Mouse (Mus musculus) lung, postnatal 0 days (tissue): ENCODE results near the gene Pycr1. TPM values are rescaled to one million over a fixed set of nuclear protein-coding genes. Genes with fewer than 3 reads are reported as not detected.
A peak's percentile ranks its signal among the peaks of the same experiment; 100 is the strongest.

Experiments
- ATAC-seq: fragments of 200-750 bp; cut with Nextera tagmentation; 2 replicates; pipeline ENCODE4 v1.8.0; 2017; ENCODE audit warnings: moderate library complexity
- DNase-seq: peaks from one replicate; pipeline ENCODE4 v3.0.0-alpha.2; 2016; ENCODE audit warnings: low spot score
- H3K27ac ChIP-seq: fragments of 300-500 bp; sonication (generic); 2 replicates; pipeline ENCODE4 v1.5.1; 2014; ENCODE audit warnings: antibody characterized with exemption, mild to moderate bottlenecking, low read length, mixed read lengths
- H3K27me3 ChIP-seq: fragments of 300-500 bp; sonication (generic); replicated peaks from 2 replicates; pipeline ENCODE4 v1.6.1; 2014; ENCODE audit warnings: low read length, mixed read lengths; ENCODE audit not compliant: insufficient read depth
- H3K36me3 ChIP-seq: fragments of 300-500 bp; sonication (generic); 2 replicates; pipeline ENCODE4 v1.6.1; 2014; ENCODE audit warnings: low read length, mixed read lengths; ENCODE audit not compliant: insufficient read depth
- H3K4me1 ChIP-seq: fragments of 300-500 bp; sonication (generic); 2 replicates; pipeline ENCODE4 v1.6.1; 2014; ENCODE audit warnings: antibody characterized with exemption, low read depth, low read length, mixed read lengths; ENCODE audit not compliant: insufficient read depth
- H3K4me2 ChIP-seq: fragments of 300-500 bp; sonication (generic); replicated peaks from 2 replicates; pipeline ENCODE4 v1.6.1; 2014; ENCODE audit warnings: low read depth, mild to moderate bottlenecking, low read length, moderate library complexity, mixed read lengths
- H3K4me3 ChIP-seq: fragments of 300-500 bp; sonication (generic); 2 replicates; pipeline ENCODE4 v1.5.1; 2014; ENCODE audit warnings: low read depth, low read length
- H3K9ac ChIP-seq: fragments of 300-500 bp; sonication (generic); replicated peaks from 2 replicates; pipeline ENCODE4 v1.6.1; 2014; ENCODE audit warnings: low read depth, mild to moderate bottlenecking
- H3K9me3 ChIP-seq: fragments of 300-500 bp; sonication (generic); 2 replicates; pipeline ENCODE4 v1.6.1; 2016; ENCODE audit warnings: low read length, mixed read lengths
- CTCF ChIP-seq: IDR thresholded peaks from 2 replicates; pipeline ENCODE4 v1.5.1; 2016; ENCODE audit warnings: antibody characterized with exemption, mild to moderate bottlenecking
- EP300 ChIP-seq: IDR thresholded peaks from 2 replicates; pipeline ENCODE4 v1.6.1; 2016; ENCODE audit warnings: antibody characterized with exemption, mild to moderate bottlenecking, control low read depth
- WGBS: fragments of 180-500 bp; shearing (Covaris S2); extraction: QIAGEN DNeasy Blood & Tissue Kit; methylation state at CpG from one replicate; pipeline ENCODE4 v1.1.7; 2014; 5-methylcytosine and 5-hydroxymethylcytosine counted together
- polyA plus RNA-seq: library from polyadenylated mRNA; unstranded; fragments of >200 nt; fragmentation: Nextera tagmentation; extraction: Ambion mirVana; gene quantifications from 2 replicates; pipeline ENCODE4 v1.2.1, GENCODE M21; 2015

Pycr1 gene
- polyA plus RNA-seq, 1 experiment from 2014 or later = 7.1 TPM

DNA sequence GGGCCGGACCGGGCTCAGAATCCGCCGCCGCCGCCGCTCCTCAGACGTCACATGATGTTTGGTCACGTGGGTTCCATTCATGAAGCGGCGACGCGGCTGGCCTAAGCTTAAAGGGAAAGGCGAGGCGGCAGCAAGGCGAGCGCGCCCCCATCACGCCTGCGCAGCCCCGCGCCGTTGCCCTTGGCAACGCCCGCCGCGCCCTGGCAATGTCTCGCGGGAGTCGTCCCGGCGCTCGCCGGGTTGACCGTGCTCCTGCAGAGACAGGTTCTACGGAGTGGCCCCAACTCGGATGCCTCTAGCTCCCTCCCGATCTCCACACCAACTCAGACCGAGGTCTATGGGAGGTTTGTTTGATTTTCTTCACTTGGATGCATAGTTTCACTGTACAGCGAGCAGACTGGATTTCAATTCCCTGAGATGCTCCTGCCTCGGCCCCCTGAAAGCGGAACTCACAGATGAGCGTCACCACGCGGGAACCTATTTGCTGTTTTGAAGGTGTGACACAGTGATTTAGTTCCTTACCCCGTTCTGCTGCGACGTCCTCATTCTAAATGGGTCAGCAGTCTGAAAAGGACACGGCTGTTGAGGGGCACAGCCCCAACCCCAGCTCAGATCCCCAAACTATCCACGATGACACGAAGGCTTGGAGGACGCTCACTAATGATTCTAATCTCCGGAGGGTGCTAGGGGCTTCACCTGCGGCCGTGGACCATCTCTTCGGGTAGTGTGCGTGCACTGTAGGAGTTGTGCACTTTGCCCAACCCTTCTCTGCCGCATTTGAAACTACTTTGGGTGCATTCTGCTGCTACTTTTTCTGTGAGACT lies 9.8 kb downstream of the Pycr1 start, which contains the start of gene Mafg:
Gene Mafg (minus strand): TSS at position 81 of the 824 bp plus-strand sequence.
- peak within 1 kb of the TSS; percentile 92 for H3K4me3 ChIP-seq

DNA sequence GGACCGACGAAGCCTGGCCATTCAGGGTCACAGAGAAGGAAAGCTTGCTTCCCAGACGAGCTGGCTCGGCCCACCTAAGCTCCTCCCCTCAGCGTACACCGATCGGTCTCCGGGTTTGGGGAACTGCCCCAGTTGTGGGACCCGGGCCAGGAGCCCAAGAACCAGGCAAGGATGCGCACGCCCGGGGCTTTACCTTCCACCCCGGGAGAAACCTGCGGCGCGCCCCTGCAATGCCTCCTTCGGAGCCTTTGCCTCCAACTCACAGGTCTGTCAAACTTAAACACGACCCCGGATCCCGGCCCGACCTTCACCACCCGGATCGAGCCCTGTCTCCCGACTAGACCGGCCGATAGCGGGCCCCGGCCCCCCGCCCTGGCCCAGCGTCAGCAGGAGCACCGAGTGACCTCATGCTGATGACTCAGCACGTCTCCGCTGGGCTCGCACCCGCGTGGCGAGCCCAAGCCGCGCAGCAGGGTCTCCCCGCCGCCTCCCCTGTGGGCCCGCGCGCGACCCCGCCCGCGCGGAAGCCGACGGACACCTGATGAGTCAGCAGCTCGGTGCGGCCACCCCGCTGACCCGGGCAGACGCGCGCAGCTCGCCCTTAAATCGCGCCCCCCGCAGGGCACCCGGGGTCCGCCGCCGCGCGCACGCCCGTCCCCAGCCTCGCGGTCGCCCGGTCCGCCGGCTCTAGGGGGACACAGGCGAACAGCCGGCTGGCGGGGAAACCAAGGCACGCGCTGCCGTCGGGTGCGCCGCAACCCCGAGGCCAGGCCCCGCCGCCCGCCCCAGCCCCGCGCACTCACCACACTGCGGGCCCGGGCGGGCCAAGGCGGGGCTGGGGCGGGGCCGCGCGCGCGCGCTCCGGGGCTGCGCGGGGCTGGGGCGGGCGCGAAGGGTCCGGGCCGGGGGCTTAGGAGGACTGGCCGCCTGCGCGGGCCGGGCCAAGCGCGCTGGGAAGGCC lies 10.7 kb downstream of the Pycr1 start:
- H3K36me3 ChIP-seq = no peaks in the 10 kb centered on the region
- WGBS = 1% methylated on average over 75 of the region's 116 CpGs
- H3K27me3 ChIP-seq = no peaks in the 10 kb centered on the region
- peak overlapping the region; percentile 92 for H3K27ac ChIP-seq
- no peak for TF ChIP-seq CTCF
- no peak for TF ChIP-seq EP300
- no peaks in the 10 kb centered on the region for H3K9me3 ChIP-seq
- H3K4me3 ChIP-seq = peak overlapping the region; percentile 92
- DNase-seq (peak; percentile 81), ATAC-seq (peak; percentile 73)
- H3K4me1 ChIP-seq = peaks cover 19% of the 10 kb centered on the region
- peak overlapping the region; percentile 90 for H3K9ac ChIP-seq
- H3K4me2 ChIP-seq = peak overlapping the region; percentile 87

More for the DNA sequence above, 9.8 kb downstream of the Pycr1 start, which contains the start of gene Mafg:
- Histone ChIP-seq H3K27me3 (no peaks in the 10 kb centered on the region), H3K4me2 (peak within 1 kb of the TSS; percentile 87), H3K9me3 (no peaks in the 10 kb centered on the region), H3K4me1 (peaks cover 19% of the 10 kb centered on the region), H3K27ac (peak within 1 kb of the TSS; percentile 92), H3K9ac (peak within 1 kb of the TSS; percentile 90), H3K36me3 (no peaks in the 10 kb centered on the region)
- DNase-seq (peak; percentile 98), ATAC-seq (peak; percentile 90)
- WGBS = 11% methylated on average over 52 of the region's 58 CpGs
- TF ChIP-seq CTCF = no peak
- no peak for TF ChIP-seq EP300

DNA sequence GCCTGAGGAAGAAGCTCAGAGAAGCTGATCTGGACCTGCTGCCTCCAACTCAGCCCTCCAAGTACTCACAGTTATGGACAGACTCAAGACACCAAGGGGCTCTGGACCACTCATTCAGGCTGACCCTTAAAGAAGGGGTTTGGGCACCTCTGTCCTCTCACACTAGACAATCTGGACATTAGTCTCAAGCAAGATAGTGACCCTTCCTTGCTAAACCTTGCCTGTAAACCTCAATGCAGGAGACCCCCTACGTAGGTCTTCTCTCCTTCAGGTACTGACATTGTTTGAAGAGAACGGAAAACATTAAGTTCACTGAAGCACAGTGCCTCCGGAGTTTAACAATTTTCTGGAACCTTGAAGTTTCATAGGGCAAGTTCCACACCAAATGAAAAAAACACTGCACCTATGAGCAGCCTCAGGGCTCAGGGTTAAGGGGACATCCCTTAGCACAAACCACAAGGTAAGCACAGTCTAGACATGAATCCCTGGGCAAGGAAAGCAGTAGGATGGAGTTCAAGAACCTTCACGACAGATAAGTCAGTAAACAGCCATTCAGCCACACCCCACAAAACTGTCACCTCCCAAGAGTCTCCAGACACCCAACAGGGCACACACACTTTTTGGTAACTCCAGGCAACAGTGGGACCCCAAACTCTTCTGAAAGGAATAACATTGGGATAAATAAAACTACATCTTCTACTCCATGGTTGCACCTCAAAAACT lies 11.7 kb downstream of the Pycr1 start:
- ATAC-seq = no peak
- H3K36me3 ChIP-seq = no peaks in the 10 kb centered on the region
- TF ChIP-seq CTCF = no peak
- no peak for TF ChIP-seq EP300
- DNase-seq = no peak
- peak overlapping the region; percentile 92 for H3K27ac ChIP-seq
- WGBS = 40% methylated on average over 4 of the region's 4 CpGs
- H3K9me3 ChIP-seq = no peaks in the 10 kb centered on the region
- H3K4me1 ChIP-seq = peaks cover 19% of the 10 kb centered on the region
- H3K9ac ChIP-seq = peak overlapping the region; percentile 90
- H3K27me3 ChIP-seq = no peaks in the 10 kb centered on the region
- H3K4me2 ChIP-seq = peak overlapping the region; percentile 87
- H3K4me3 ChIP-seq = peak overlapping the region; percentile 92

DNA sequence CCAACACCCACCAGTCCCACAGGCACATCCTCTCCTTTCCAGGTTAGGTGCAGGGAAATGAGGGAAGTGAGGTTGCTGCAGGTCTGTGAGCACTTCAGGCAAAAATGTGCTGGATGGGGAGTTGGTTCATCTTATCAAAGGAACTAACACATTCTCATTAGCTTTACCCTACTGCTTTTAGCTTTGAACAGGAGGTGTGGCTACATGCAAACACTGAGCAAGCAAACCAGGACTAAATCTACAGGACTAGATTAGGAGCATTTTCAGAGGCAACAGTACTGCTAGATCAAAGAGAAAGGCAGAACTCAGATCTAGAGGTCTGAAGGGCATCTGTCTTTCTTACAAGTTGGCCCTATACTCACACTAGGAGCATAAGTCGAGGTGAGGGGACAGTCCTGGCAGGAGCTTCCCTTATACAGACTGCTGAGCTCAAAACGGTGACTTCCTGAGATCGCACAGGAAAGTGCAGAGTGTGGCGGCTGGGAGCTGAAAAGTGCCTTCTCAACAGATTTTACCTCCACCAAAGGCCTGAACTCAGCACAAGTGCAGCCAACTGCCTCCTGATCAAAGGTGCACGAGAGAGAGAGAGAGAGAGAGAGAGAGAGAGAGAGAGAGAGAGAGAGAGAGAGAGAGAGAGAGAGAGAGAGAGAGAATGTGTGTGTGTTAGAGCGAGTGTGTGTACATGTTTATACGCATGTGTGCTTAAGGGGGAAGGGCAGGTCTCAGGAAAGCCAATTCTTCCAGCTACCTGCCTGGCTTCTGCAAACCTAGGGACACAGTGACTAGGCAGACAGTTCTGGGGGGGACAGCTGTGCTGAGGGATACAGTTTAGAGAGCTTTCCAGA lies 12.5 kb downstream of the Pycr1 start:
- H3K9ac ChIP-seq = no peak overlapping the region
- TF ChIP-seq EP300 (no peak), CTCF (no peak)
- 28% methylated on average over 7 of the region's 7 CpGs for WGBS
- DNase-seq (no peak), ATAC-seq (no peak)
- H3K4me1 ChIP-seq = peaks cover 19% of the 10 kb centered on the region
- peak overlapping the region; percentile 70 for H3K27ac ChIP-seq
- H3K27me3 ChIP-seq = no peaks in the 10 kb centered on the region
- no peak overlapping the region for H3K4me3 ChIP-seq
- no peaks in the 10 kb centered on the region for H3K9me3 ChIP-seq
- no peaks in the 10 kb centered on the region for H3K36me3 ChIP-seq
- peak overlapping the region; percentile 87 for H3K4me2 ChIP-seq

DNA sequence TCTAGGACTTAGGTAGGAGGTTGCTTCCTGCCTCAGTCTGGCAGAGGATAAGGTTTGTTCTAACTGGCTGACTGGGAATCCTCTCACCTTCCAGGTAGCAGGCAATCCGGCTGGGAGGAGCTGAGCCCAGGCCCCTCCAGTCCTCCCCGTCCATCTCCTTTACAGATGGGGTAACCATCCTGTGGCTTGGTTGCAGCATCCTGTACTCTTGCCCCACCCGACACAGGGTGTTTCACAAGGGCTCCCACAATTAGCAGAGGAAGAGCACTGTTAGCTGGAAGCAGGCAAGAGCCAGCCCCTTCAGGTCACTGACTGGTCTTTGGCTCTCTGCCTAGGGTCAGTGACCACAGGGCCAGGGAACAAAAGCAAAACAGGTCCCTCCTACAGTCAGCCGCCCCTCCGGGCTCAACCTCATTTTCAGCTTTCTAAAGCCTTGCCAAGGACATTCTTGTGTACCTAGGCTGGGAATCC lies 13.1 kb downstream of the Pycr1 start:
- peak overlapping the region; percentile 32 for H3K9ac ChIP-seq
- TF ChIP-seq CTCF (no peak), EP300 (peak; percentile 28; the same call in 1 of the 2 replicates)
- peaks cover 19% of the 10 kb centered on the region for H3K4me1 ChIP-seq
- peak overlapping the region; percentile 34 for H3K4me2 ChIP-seq
- no peaks in the 10 kb centered on the region for H3K27me3 ChIP-seq
- DNase-seq (peak; percentile 83), ATAC-seq (peak; percentile 10)
- H3K9me3 ChIP-seq = no peaks in the 10 kb centered on the region
- 39% methylated on average over 5 of the region's 5 CpGs for WGBS
- no peak overlapping the region for H3K4me3 ChIP-seq
- peak overlapping the region; percentile 70 for H3K27ac ChIP-seq
- H3K36me3 ChIP-seq = no peaks in the 10 kb centered on the region
